Comparison of ENCODE assay signal across 7 mouse cellular contexts in genomic region chr11:102946992-102947343, GRCm38 (mm10). TPM values are rescaled to one million over a fixed set of nuclear protein-coding genes. Genes with fewer than 3 reads are reported as not detected.
DNase-seq lines count a peak whose midpoint lies in the region; ATAC-seq and TF ChIP-seq lines count a peak whose summit lies in the region.

No protein-coding gene starts in this region.

- H3K36me3 ChIP-seq in spleen, adult 2 months (ENCODE audit: control insufficient read depth, insufficient read depth, low read length): no peaks in the 10 kb centered on the region
- H3K36me3 ChIP-seq in forebrain, embryonic 16.5 days (ENCODE audit: control insufficient read depth, insufficient read depth): no peaks in the 10 kb centered on the region
- no peaks in the 10 kb centered on the region for H3K36me3 ChIP-seq in liver, embryonic 12.5 days
- H3K36me3 ChIP-seq in stomach, postnatal 0 days (ENCODE audit: control insufficient read depth, insufficient read depth, low read length): no peaks in the 10 kb centered on the region

- no peak for TF ChIP-seq EP300 in stomach, postnatal 0 days (optimal IDR thresholded peaks at IDR 0.05)

- H3K27ac ChIP-seq in spleen, adult 2 months (ENCODE audit: insufficient read depth, low read length): no peak overlapping the region
- H3K27ac ChIP-seq in forebrain, embryonic 16.5 days (ENCODE audit: low read length): no peak overlapping the region
- no peak overlapping the region for H3K27ac ChIP-seq in liver, embryonic 12.5 days
- H3K27ac ChIP-seq in stomach, postnatal 0 days (replicated peaks): no peak overlapping the region

- DNase-seq in spleen, adult 2 months (ENCODE audit: low read depth in 1 of 2, low spot score in 2 of 2): no peak
- DNase-seq in spleen, postnatal 36 days (ENCODE audit: low spot score in 2 of 2): no peak
- DNase-seq in stomach, postnatal 0 days (ENCODE audit: low spot score): no peak
- no peak for DNase-seq in frontal cortex, postnatal 36 days (ENCODE audit: low spot score in 2 of 2)
- DNase-seq in right cerebral cortex, adult 2 months (ENCODE audit: low spot score in 2 of 2): no peak

- no peaks in the 10 kb centered on the region for H3K9me3 ChIP-seq in forebrain, embryonic 16.5 days (ENCODE audit: control insufficient read depth, low read length)
- no peaks in the 10 kb centered on the region for H3K9me3 ChIP-seq in liver, embryonic 12.5 days (replicated peaks)
- no peaks in the 10 kb centered on the region for H3K9me3 ChIP-seq in stomach, postnatal 0 days (ENCODE audit: control insufficient read depth, low read length)

- H3K4me3 ChIP-seq in spleen, adult 2 months (ENCODE audit: extremely low read depth, insufficient read depth, insufficient read length): peak overlapping the region; percentile 38; the same call in 1 of the 2 replicates
- H3K4me3 ChIP-seq in forebrain, embryonic 16.5 days (replicated peaks; ENCODE audit: low read length): peak overlapping the region; percentile 47
- H3K4me3 ChIP-seq in liver, embryonic 12.5 days: peak overlapping the region; percentile 45
- peak overlapping the region; percentile 26 for H3K4me3 ChIP-seq in stomach, postnatal 0 days (ENCODE audit: low read depth, low read length)

- no peak for TF ChIP-seq CTCF in spleen, adult 2 months (IDR thresholded peaks at IDR 0.05; ENCODE audit: extremely low read depth, insufficient read depth, insufficient read length, insufficient replicate concordance)
- peak; percentile 52 for TF ChIP-seq CTCF in stomach, postnatal 0 days (IDR thresholded peaks at IDR 0.05; ENCODE audit: low read depth)

- ATAC-seq in forebrain, embryonic 16.5 days: peak; percentile 18; the same call in 1 of the 2 replicates
- no peak; the same call in 1 of the 2 replicates for ATAC-seq in liver, embryonic 12.5 days
- ATAC-seq in stomach, postnatal 0 days (ENCODE audit: low FRiP score, low TSS enrichment): no peak; the same call in 1 of the 2 replicates

- H3K27me3 ChIP-seq in spleen, adult 2 months (ENCODE audit: control insufficient read depth, insufficient read depth, low read length): peaks cover 27% of the 10 kb centered on the region
- H3K27me3 ChIP-seq in forebrain, embryonic 16.5 days (replicated peaks; ENCODE audit: control insufficient read depth, insufficient read depth, low read length): peaks cover 55% of the 10 kb centered on the region
- peaks cover 100% of the 10 kb centered on the region for H3K27me3 ChIP-seq in liver, embryonic 12.5 days (replicated peaks)
- peaks cover 23% of the 10 kb centered on the region for H3K27me3 ChIP-seq in stomach, postnatal 0 days (ENCODE audit: control insufficient read depth, insufficient read depth, low read length)

- H3K4me1 ChIP-seq in spleen, adult 2 months (ENCODE audit: control insufficient read depth, insufficient read depth, insufficient read length): peaks cover 15% of the 10 kb centered on the region
- peaks cover 32% of the 10 kb centered on the region for H3K4me1 ChIP-seq in forebrain, embryonic 16.5 days (replicated peaks; ENCODE audit: control insufficient read depth, insufficient read depth, low read length)
- peaks cover 35% of the 10 kb centered on the region for H3K4me1 ChIP-seq in liver, embryonic 12.5 days
- peaks cover 8% of the 10 kb centered on the region for H3K4me1 ChIP-seq in stomach, postnatal 0 days (replicated peaks; ENCODE audit: control insufficient read depth, insufficient read depth)

- no peak for TF ChIP-seq POLR2A in spleen, adult 2 months (IDR thresholded peaks at IDR 0.05; ENCODE audit: low read depth, low read length)

- no peak overlapping the region; the same call in 1 of the 2 replicates for H3K9ac ChIP-seq in forebrain, embryonic 16.5 days (replicated peaks; ENCODE audit: low read depth, low read length)
- H3K9ac ChIP-seq in liver, embryonic 12.5 days: no peak overlapping the region
- H3K9ac ChIP-seq in stomach, postnatal 0 days (ENCODE audit: low read length): no peak overlapping the region

- H3K4me2 ChIP-seq in forebrain, embryonic 16.5 days (ENCODE audit: low read length): peak overlapping the region; percentile 64
- H3K4me2 ChIP-seq in liver, embryonic 12.5 days: peak overlapping the region; percentile 60
- peak overlapping the region; percentile 51 for H3K4me2 ChIP-seq in stomach, postnatal 0 days (replicated peaks; ENCODE audit: low read depth)

- 10% methylated on average over 8 of the region's 8 CpGs for WGBS in spleen, adult 2 months
- WGBS in forebrain, embryonic 16.5 days: 12% methylated on average over 8 of the region's 8 CpGs
- 13% methylated on average over 8 of the region's 8 CpGs for WGBS in liver, embryonic 12.5 days (ENCODE audit: insufficient replicate concordance)
- 12% methylated on average over 8 of the region's 8 CpGs for WGBS in stomach, postnatal 0 days

RNA-seq across cellular contexts. Expression of gene C1ql1, which starts 0.5 kb away (rescaled TPM):
- not detected in 2 replicates for polyA plus RNA-seq in spleen, adult 2 months (2012; rRNA removed)
- 1.4 TPM in 2 replicates for polyA plus RNA-seq in forebrain, embryonic 16.5 days (2015; fragmentation: Nextera tagmentation; extraction: Ambion mirVana)
- 0.72 and 0.75 TPM in 2 replicates for polyA plus RNA-seq in liver, embryonic 12.5 days (2016; fragmentation: Nextera tagmentation; extraction: Ambion mirVana)
- 1.4 and 1.9 TPM in 2 replicates for polyA plus RNA-seq in stomach, postnatal 0 days (2015; fragmentation: Nextera tagmentation; extraction: Ambion mirVana)

RNA-seq across cellular contexts. Expression of gene Kif18b, which starts 22.0 kb away (rescaled TPM):
- polyA plus RNA-seq in spleen, adult 2 months (2012; rRNA removed): 7.0 and 8.9 TPM in 2 replicates
- polyA plus RNA-seq in forebrain, embryonic 16.5 days (2015; fragmentation: Nextera tagmentation; extraction: Ambion mirVana): 3.0 and 4.1 TPM in 2 replicates
- 12.4 and 14.0 TPM in 2 replicates for polyA plus RNA-seq in liver, embryonic 12.5 days (2016; fragmentation: Nextera tagmentation; extraction: Ambion mirVana)
- polyA plus RNA-seq in stomach, postnatal 0 days (2015; fragmentation: Nextera tagmentation; extraction: Ambion mirVana): 1.1 and 1.3 TPM in 2 replicates

RNA-seq across cellular contexts. Expression of gene Gfap, which starts 46.3 kb away (rescaled TPM):
- polyA plus RNA-seq in spleen, adult 2 months (2012; rRNA removed): 1.7 and 1.8 TPM in 2 replicates
- 1.3 and 2.3 TPM in 2 replicates for polyA plus RNA-seq in forebrain, embryonic 16.5 days (2015; fragmentation: Nextera tagmentation; extraction: Ambion mirVana)
- 7.3 and 7.6 TPM in 2 replicates for polyA plus RNA-seq in liver, embryonic 12.5 days (2016; fragmentation: Nextera tagmentation; extraction: Ambion mirVana)
- 0.68 and 1.1 TPM in 2 replicates for polyA plus RNA-seq in stomach, postnatal 0 days (2015; fragmentation: Nextera tagmentation; extraction: Ambion mirVana)
